Mouse (Mus musculus): Measurements from ENCODE around the gene Memo1. TPM values are rescaled to one million over a fixed set of nuclear protein-coding genes. Genes with fewer than 3 reads are reported as not detected.

Memo1 gene
- total and polyA plus RNA-seq, 3 experiments: 63.1 to 75.3 TPM; not detected in 1

DNA sequence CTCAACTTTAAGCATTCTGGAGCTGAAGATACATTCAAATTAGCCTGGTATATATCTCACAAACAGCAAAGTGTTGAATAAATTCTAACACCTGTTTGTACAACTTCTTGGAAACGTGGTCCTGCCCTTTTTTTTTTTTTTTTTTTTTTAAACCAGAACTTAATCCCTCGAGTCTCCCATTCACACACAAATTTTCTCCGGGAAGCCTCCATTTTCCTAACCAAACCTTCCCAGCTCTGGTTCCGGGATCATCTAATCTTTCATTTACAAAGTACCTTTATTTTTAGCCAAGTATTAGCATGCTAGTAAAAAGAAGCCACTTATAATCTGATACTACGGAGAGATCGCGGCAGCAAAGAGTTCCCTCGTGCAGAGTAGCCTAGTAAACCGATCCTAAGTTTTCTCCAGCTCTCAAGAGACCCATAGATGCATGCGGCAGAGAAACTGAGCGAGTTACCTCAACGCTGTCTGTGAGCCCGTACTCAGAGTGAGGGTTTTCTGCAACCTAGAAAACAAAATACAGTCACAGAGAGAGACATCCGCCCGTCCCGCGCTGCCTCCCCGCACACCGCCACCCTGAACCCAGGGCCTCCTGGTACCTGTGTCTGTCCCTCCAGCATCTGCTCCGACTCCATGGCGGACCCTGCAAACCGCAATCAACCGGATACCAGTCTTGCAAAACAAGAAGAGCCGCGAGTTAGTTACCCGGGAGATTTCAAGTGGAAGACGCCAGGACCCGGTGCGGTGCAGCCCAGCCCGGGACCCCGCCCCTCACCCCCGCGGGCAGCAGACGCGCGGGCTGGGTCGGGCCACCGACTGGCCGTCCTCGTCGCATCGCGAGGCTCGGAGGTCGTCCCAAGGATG is 20.4 kb upstream of the Memo1 start:
- no peak for DNase-seq (ENCODE audit: low read depth, low spot score)
- H3K27me3 ChIP-seq (ENCODE audit: control insufficient read depth in 1 of 2, insufficient read depth in 2 of 2, low read length in 2 of 2): no peaks in the 10 kb centered on the region
- H3K27ac ChIP-seq (ENCODE audit: control insufficient read depth, low read depth, low read length): peak overlapping the region; percentile 98
- peaks cover 7 to 15% of the 10 kb centered on the region in 2 experiments for H3K36me3 ChIP-seq (ENCODE audit: control insufficient read depth in 1 of 2, insufficient read depth in 2 of 2, low read length in 2 of 2)
- H3K79me2 ChIP-seq (ENCODE audit: control insufficient read depth, insufficient read depth, low read length, poor library complexity): peaks cover 29% of the 10 kb centered on the region
- peak overlapping the region; percentile 90 for H3K9ac ChIP-seq (ENCODE audit: control insufficient read depth, low read depth, low read length, poor library complexity, severe bottlenecking)
- peaks cover 4 to 6% of the 10 kb centered on the region in 2 experiments; a peak in 3 of 4 replicates for H3K4me1 ChIP-seq (ENCODE audit: control insufficient read depth in 1 of 2, insufficient read depth in 2 of 2, low read length in 2 of 2)
- no peaks in the 10 kb centered on the region for H3K9me3 ChIP-seq (replicated peaks; ENCODE audit: insufficient read depth, low read length)
- H3K4me3 ChIP-seq (ENCODE audit: control insufficient read depth in 1 of 2, insufficient read depth in 1 of 2, low read depth in 2 of 2, low read length in 2 of 2): peak overlapping the region; percentile 86 to 87
- TF ChIP-seq MXI1 (IDR thresholded peaks at IDR 0.05; ENCODE audit: low read depth, low read length) (peak; percentile 67), MAX (IDR thresholded peaks at IDR 0.05; ENCODE audit: low read length) (peak; percentile 59; the same call in 1 of the 2 replicates), TAL1 (IDR thresholded peaks at IDR 0.05; ENCODE audit: low read length) (no peak), UBTF (IDR thresholded peaks at IDR 0.05; ENCODE audit: borderline replicate concordance, insufficient read depth, low read depth, low read length) (0 out of 2 replicates have a peak, but pooled peaks have one; percentile 39), ZNF384 (IDR thresholded peaks at IDR 0.05; ENCODE audit: low read depth, low read length) (peak; percentile 80), SIN3A (IDR thresholded peaks at IDR 0.05; ENCODE audit: low read length) (peak; percentile 2; the same call in 1 of the 2 replicates), MYC (IDR thresholded peaks at IDR 0.05; ENCODE audit: low read depth, low read length) (peak; percentile 54; the same call in 1 of the 2 replicates), TBP (IDR thresholded peaks at IDR 0.05; ENCODE audit: low read depth, low read length) (no peak)

DNA sequence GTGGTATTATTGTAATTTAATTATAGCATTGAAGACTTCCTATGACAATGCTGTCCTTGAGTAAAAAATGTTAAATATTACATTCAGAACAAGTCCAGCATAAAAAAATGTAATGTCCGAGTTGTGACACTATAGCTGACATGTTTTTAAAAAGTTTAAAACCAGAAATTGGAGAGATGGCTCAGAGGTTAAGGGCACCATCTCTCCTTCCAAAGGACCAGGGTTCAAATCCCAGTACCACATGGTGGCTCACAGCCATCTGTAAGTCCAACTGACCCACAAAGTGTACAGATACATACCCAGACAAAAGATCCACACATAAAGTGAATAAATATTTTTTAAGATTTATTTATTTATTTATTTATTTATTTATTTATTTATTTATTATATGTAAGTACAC is 10.7 kb upstream of the Memo1 start:
- H3K79me2 ChIP-seq (ENCODE audit: control insufficient read depth, insufficient read depth, low read length, poor library complexity): peaks cover 2% of the 10 kb centered on the region; the same call in 1 of the 2 replicates
- H3K4me3 ChIP-seq (ENCODE audit: control insufficient read depth in 1 of 2, insufficient read depth in 1 of 2, low read depth in 2 of 2, low read length in 2 of 2): no peak overlapping the region
- no peak overlapping the region for H3K27ac ChIP-seq (ENCODE audit: control insufficient read depth, low read depth, low read length)
- no peak for TF ChIP-seq USF2 (IDR thresholded peaks at IDR 0.05; ENCODE audit: borderline replicate concordance in 1 of 2, insufficient read depth in 1 of 2, low read depth in 1 of 2, low read length in 2 of 2)
- TF ChIP-seq HCFC1 (IDR thresholded peaks at IDR 0.05; ENCODE audit: low read depth, low read length): no peak
- TF ChIP-seq MAFK (IDR thresholded peaks at IDR 0.05; ENCODE audit: borderline replicate concordance, low read depth, low read length): no peak
- no peak for TF ChIP-seq ZNF384 (IDR thresholded peaks at IDR 0.05; ENCODE audit: low read depth, low read length)
- no peak for TF ChIP-seq POLR2AphosphoS5 (IDR thresholded peaks at IDR 0.05; ENCODE audit: borderline replicate concordance, low read depth, low read length)
- TF ChIP-seq TBP (IDR thresholded peaks at IDR 0.05; ENCODE audit: low read depth, low read length): 0 out of 2 replicates have a peak, but pooled peaks have one; percentile 58
- TF ChIP-seq ELF1 (IDR thresholded peaks at IDR 0.05; ENCODE audit: low read depth, low read length): no peak
- H3K9ac ChIP-seq (ENCODE audit: control insufficient read depth, low read depth, low read length, poor library complexity, severe bottlenecking): no peak overlapping the region
- no peaks in the 10 kb centered on the region for H3K4me1 ChIP-seq (ENCODE audit: control insufficient read depth in 1 of 2, insufficient read depth in 2 of 2, low read length in 2 of 2)
- DNase-seq (ENCODE audit: low read depth, low spot score): no peak
- no peaks in the 10 kb centered on the region for H3K27me3 ChIP-seq (ENCODE audit: control insufficient read depth in 1 of 2, insufficient read depth in 2 of 2, low read length in 2 of 2)
- no peaks in the 10 kb centered on the region for H3K9me3 ChIP-seq (replicated peaks; ENCODE audit: insufficient read depth, low read length)
- H3K36me3 ChIP-seq (ENCODE audit: control insufficient read depth in 1 of 2, insufficient read depth in 2 of 2, low read length in 2 of 2): peaks cover 0 to 28% of the 10 kb centered on the region in 2 experiments; a peak in 2 of 4 replicates
